Mouse (Mus musculus) common myeloid progenitor, adult 5-6 weeks (primary cell): ENCODE measurements around the gene Kmt2e. TPM values are rescaled to one million over a fixed set of nuclear protein-coding genes. Genes with fewer than 3 reads are reported as not detected.
A peak's percentile ranks its signal among the peaks of the same experiment; 100 is the strongest.

Experiments used
- ATAC-seq: replicated peaks from 2 replicates; pipeline ENCODE4 v1.8.0; 2016; ENCODE audit warnings: low read depth, mild to moderate bottlenecking, moderate TSS enrichment, inconsistent platforms; ENCODE audit not compliant: poor library complexity, severe bottlenecking
- total RNA-seq: library from RNA; stranded (forward); fragments of 200-1000, 187-1606 nt; gene quantifications from 2 replicates; pipeline ENCODE4 v1.2.3, GENCODE M21; 2017

Kmt2e gene
- total RNA-seq, 1 experiment from 2014 or later: 110 TPM

DNA sequence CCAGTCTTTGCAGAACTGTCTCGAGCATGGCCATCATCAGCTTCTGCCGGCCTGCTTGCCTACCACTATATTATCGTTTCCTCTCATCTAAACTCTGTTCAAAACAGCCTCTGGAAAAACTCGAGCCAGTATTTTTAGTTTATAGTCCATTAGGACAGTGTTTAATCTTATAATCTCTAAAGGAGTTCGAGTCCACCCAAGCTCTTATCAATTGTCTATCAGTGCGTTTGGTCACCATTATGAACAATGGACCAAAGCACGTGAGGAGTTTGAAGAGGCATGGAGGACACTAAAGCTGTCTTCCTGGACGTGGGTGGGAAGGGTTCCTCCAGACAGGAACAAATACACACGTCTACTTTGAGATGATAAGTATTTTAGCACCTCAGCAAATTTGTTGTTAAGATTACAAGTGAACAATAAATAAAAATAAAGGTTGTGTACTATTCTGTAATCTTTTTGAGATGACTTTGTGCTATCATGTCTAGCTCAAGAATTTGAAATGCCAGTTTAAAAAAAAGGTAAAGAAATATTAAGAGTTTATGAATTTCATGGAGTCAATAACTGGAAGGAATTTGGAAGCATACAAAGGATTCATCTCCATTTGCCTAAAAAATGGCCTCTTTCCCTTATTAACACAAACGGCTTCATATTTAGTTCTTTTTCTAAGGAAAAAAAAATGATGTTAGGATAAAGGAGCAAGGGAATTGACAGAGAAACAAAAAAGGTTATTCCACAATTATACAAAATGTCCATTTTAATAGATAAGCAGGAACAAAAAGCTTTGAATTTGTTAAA, 3.0 kb upstream of the Kmt2e start:
- ATAC-seq: no peak

DNA sequence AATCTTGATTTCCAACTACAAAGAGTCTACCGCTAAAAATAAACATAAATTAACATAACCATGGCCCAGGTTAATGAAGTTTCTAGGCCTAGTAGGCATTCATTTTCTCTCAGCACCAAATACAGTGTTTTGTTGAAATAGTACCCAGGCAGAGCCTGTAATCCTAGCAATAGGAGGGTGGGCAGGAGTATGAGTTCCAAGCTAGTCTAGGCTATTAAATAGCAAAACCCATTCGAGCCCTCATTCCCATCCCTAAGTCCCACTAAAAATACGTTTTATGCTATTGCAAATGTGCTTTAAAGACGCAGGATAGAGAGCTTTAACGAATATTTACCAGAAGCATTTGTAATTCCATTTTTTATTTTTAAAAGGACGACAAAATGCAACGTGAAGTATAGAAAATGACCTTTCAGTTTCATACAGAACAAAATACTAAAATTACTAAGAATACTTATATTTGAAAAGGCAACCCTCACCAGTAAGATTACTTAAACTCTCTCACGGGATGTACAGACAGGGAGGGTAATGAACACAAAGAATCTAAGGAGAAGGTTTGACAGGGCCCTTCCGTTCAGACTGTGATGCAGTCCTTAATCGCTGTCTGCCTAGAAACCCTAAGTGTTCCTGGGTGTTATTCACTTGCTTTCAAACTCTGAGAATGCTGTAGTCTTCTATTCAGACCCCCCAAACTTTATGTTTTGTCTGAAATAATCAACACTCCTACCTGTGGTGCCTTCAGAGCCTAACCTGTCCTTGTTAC, 2.1 kb upstream of the Kmt2e start:
- ATAC-seq: no peak

DNA sequence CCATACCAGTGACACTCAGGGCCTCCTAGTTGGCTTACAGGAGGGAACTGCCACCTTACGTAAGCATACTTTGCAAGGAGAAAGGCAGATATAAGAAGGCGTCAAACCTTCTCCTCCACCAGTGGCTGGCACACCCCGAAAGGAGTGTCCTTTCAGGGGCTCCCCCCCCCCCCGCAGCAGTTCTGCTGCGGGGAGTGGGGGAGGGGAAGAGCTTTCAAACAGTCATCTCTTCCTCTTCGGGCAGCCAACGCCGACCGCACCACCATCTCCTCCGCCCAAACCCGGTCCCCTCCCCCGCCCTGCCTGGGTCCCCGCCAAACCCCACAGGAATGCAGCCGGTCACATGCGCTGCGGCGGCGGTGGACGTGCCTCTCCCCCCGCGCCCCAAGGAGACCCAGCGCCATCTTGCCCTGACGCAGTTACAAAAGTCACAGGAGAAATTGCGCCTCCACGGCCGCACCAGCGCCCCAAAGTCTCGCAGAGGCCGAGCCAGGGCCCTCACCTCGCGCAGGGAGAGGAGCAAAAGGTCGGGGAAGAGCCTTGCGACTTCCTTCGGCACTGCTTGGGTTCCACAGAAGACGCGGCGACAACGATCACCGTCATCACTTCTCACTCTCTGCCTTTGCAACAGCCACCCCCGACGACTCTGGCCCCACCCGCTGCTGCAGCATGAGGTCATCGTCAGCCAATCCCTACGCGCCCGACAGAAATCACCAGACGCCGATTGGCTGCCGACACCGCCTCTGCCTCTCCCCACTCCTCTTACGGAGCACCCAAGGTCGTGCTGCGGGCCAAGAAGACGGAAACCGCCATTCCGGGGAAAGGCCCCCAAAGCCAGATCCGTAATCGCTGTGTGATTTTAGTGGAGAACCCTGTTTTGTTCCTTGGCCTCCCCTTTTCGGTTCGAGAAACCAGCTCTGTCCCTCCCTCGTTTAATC, 1.3 kb upstream of the Kmt2e start:
- peak; percentile 67 for ATAC-seq

DNA sequence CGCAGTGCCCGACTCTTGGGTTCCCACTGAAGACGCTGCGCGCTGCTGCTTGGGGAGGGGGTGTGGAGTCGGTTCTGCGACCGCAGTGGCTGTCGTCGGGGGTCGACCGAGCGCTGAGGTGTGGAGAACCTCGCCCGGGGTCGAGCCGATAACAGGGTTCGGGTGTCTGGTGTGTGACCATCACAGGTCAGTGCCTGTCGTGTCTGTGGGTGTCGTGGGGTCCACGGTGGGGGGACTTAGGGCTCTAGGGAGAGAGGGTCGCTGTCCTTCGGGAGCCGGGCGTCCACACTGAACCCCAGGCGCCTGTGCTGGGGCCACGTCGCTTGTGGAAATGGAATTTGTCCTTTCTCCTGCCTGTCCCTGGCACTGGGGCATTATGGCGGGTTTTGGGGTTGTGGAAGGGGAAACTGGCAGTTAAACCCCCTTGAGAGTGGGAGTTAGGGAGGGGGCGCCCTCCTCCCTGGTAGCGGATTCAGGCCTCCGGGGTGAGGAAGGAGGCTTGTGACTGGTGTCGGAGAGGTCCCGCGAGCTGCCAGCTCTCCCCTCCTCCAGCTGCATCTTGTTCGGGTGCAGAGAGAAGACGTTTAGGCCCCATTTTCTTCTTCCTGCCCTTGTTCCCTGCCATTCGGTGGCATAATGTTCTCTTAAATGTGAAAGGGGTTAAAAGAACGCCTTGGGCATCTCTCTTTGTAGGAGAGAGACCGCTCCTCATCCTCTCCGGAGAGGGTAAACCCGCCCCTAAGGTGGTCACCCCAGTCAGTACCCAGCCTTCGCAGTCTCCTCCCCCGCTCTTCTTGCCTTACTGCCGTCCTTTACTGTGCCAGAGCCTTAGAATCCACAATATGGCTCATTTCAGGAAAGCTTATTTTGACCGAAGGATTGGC, 599 bp downstream of the Kmt2e start:
- ATAC-seq: 0 out of 2 replicates have a peak, but pooled peaks have one; percentile 6

DNA sequence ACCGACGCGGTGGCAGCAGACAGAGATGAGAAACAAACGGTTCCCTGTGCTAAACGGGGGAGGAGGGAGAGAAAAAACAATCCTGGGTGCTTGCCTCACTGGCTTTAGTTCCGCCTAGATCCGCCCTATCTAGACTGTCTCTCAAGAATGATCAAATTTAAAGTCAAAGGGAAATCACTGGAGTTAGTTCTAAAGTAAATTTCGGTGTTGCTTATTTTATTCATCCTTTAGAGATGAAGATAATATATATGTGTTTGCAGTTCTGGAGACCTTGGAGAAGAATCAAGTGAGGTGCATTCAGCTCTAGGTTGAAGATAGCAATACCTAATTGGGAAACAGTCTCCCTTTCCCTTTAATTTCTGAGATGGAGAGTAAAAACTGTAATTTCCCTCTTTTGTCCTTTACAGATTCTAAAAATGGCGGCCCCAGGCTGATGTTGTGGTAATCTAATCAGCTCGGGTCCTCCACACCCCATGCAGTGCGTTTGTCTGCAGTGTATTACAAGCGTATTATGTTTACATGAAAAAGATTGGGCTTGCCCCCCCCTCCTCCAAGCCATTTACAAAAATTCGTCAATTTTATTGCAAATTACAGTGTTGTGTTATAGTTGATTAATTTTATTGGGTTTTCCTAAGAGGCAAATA, 1.4 kb downstream of the Kmt2e start:
- no peak for ATAC-seq

DNA sequence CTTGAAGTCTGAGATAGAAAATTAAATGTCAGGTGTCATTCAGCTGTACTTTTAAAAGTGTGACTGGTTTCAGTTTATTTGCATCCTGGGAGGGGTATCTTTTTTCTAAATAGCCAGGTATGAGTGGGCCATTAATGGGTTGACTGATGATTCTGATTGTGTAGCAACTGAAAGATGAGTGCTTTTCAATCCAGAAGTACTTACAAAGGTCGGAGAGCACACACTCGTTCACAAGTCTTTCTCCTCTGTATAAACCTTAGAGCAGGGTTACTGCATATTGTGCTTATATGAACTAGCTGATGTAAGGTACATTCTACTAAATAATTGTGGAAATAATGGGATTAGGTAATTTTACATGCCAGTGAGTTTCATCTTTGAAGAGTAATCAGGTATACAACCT, 2.5 kb downstream of the Kmt2e start:
- no peak for ATAC-seq

DNA sequence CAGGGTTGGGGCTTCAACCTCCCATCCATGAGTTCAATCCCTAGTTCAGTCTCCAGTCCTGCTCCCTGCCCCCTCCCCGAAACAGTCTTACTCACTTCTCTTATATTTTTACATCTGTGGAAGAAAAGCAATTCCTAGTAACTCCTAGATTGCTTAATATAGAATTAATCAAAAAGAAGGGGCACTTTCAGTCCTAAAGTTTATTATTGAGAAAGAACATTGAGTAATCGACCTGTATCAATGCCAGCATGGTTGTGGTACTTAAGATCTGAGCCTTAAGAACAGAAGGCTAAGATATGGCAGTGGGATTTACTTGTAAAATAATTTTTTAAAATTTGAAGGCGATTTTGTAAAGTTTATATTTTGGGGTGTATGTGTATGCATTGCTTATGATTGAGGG, 5.6 kb downstream of the Kmt2e start:
- ATAC-seq: no peak

DNA sequence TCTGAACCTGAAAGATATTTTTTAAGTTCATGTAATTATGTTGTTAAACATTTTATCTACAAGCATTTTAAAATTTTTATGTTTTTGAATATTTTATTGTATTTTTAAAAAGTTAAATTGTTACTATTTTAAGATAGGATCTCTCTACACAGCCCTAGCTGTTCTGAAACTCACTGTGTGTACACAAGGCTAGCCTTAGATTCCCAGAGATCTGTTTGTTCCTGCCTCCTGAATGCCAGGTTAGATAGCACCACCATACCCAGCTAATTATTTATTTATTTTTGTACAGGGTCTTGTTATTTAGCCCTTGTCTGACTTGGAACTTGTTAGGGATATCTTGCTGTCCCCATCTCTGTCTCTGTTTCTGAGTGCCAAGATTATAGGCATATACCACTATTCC, 6.3 kb downstream of the Kmt2e start:
- no peak for ATAC-seq

DNA sequence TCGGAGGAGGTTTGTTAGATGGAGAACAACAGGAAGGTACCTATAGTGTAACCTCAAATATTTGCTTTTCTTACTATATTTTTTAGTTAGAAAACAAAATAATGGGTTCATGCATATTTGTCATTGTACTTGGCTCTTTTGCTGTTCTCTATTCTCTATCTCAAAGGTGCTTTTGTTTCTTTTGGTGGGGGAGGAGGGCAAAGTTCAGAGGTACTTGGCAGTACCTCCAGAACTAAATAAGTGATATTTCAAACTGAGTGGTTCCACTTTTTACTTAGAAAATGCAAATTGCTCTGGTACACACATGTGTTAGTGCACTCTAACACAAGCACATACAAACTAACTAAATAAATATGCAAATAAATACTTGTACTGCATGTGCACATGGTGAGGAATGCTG, 7.7 kb downstream of the Kmt2e start:
- ATAC-seq: no peak

DNA sequence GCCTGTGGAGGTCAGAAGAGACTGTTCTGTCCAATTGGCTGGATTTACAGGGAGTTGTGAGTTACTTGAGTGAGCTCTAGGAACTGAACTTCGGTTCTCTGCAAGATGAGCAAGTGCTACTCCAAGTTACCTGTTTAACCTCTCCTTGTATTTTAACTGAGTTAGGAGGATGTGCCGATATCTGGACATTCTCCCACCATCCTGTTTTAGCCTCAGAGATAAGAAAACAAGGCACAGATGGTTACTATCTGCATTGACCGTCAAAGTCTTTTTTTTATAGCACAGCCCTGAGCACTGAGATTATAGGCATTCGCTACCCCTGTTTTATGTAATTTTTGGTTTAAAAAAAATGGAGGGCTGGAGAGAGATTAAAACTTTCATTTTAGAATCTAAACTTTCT, 10.2 kb downstream of the Kmt2e start:
- no peak for ATAC-seq

DNA sequence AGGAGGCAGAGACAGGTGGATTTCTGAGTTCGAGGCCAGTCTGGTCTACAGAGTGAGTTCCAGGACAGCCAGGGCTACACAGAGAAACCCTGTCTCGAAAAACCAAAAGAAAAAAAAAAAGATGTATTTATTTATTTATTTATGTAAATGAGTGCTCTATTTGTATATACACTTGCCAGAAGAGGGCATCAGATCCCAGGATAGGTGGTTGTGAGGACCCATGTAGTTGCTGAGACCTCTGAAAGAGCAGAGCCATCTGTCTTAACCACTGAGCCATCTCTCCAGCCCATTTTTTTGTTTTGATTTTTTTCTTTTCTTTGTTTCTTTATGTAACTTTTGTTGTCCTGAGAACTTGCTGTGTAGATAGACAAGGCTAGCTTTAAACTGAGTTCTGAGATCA, 19.3 kb downstream of the Kmt2e start:
- ATAC-seq: peak; percentile 65; the same call in 1 of the 2 replicates

DNA sequence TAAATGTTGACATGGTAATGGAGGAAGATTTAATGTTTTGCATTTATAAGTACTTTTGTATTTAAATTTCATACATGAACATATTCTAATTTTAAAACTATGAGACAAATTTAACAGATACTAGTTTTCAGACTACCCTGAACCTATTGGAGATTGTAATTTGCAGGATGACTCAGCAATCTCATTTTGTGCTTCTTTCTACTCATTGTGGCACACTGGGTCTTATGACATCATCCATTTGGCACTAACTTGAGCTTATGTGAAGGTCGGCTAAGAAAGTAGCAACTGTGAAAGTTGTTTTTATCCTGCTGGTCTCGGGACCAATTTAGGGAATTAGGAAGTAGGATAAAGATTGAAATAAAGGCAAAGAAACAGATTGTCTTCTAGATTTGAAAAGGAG, 27.4 kb downstream of the Kmt2e start:
- ATAC-seq: 0 out of 2 replicates have a peak, but pooled peaks have one; percentile 36

DNA sequence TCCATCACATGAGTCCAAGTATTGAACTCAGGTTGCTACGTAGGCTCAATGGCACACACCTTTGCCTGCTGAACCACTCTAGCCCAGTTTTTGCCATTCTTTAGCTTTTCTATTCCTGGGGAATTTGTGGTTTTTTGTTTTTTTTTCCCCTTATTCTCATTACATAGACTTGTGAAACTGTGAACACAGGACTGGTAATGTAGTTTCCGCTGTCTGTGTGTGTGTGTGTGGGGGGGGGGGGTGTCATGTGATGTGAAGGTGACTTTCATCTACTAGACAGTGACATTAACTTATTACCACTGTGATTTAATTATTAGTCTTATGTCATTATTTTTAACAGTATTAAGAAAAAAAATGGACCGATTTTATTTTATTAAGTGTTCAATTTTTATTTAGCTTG, 30.0 kb downstream of the Kmt2e start:
- no peak for ATAC-seq

DNA sequence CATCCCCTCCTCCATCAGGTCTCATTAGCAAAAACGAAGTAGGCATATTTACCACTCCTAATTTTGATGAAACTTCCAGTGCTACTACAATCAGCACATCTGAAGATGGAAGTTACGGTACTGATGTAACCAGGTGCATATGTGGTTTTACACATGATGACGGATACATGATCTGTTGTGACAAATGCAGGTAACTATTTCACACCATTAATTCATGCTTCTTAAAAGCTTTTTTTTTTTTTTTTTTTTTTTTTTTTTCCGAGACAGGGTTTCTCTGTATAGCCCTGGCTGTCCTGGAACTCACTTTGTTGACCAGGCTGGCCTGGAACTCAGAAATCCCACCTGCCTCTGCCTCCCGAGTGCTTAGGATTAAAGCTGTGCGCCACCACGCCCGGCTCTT, 30.5 kb downstream of the Kmt2e start:
- ATAC-seq: no peak

DNA sequence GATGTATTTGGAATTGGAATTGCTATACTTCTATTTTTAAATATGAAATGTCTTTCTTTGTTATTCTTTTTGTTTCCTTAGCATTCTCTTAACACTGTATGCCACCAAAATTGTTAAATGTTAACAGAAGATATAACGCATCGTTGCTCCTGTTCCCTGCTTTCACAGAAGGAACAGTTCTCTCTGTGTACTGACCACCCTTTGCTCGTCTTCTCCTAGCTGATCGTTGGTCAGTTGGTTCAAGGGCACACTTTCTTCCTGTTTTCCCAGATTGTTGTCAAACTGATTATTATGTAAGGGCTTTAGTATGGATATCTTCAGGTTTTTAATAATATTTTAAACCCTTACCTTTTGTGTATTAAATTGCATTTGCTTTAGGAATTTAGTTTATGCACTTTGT, 32.3 kb downstream of the Kmt2e start:
- no peak for ATAC-seq

DNA sequence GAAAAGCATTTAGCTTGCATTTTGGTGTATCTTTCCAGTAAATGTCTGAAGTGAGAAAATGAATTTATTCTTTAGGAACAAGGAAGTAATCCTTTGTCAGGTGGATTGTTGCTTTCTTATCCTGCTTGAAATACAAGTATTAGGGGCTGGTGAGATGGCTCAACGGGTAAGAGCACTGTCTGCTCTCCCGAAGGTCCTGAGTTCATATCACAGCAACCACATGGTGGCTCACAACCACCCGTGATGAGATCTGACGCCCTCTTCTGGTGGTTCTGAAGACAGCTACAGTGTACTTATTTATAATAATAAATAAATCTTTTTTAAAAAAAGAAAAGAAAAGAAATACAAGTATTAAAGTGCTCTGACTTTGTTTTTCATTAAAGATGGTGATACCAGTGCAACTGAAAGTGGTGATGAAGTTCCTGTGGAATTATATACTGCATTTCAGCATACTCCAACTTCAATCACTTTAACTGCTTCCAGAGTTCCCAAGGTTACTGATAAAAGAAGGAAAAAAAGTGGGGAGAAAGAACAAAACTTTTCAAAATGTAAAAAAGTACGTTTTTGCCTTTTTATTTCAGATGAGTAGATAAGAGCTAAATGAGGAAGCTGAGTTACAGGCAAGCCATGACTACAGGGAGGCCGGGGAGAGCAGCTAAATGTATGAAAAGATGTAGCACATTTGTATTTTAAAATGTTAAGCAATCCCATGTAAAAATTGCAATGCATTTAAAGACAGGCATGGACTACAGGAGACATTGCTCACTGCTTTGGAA, 39.0 kb downstream of the Kmt2e start:
- 0 out of 2 replicates have a peak, but pooled peaks have one; percentile 39 for ATAC-seq

DNA sequence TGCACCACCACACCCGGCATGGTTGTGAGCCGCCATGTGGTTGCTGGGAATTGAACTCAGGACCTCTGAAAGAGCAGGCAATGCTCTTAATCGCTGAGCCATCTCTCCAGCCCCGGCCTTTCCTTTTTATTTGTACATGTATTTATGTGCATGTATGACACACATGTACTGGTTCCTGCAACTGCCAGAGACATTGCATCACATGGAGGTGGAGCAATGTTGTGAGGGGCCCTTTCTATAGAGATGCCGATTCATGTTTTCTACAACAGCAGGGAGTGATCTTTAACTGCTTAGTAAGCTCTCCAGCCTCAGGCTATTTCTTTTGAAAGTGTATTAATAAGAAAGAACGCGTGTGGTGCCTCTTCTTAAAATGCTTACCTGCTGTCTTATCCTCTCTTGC, 49.6 kb downstream of the Kmt2e start:
- ATAC-seq: no peak

DNA sequence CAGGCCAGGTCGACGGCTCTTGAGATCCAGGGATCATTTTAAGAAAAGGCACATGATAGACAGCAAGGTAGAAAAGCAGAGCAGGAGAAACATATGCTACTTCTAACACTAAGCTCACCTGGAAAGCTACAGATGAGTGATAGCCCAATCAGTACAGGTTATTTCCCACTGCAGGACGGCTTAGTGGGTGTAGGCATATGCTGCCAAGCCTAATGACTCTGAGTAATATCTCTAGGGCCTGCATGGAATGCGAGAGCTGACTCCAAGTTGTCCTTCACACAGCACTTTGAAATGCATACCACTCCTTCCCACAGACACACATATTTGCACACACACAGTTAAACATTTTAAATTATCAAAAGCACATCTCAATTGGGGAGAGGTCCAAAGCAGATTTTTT, 55.0 kb downstream of the Kmt2e start:
- no peak for ATAC-seq
